Mouse (Mus musculus) lung, postnatal 0 days (tissue): Measurements from ENCODE around the gene Sf3a3.
A peak's percentile ranks its signal among the peaks of the same experiment; 100 is the strongest.

ENCODE experiments used
- CTCF ChIP-seq: IDR thresholded peaks from 2 replicates; pipeline ENCODE4 v1.5.1; 2016; ENCODE audit warnings: antibody characterized with exemption, mild to moderate bottlenecking
- EP300 ChIP-seq: IDR thresholded peaks from 2 replicates; pipeline ENCODE4 v1.6.1; 2016; ENCODE audit warnings: antibody characterized with exemption, mild to moderate bottlenecking, control low read depth

DNA sequence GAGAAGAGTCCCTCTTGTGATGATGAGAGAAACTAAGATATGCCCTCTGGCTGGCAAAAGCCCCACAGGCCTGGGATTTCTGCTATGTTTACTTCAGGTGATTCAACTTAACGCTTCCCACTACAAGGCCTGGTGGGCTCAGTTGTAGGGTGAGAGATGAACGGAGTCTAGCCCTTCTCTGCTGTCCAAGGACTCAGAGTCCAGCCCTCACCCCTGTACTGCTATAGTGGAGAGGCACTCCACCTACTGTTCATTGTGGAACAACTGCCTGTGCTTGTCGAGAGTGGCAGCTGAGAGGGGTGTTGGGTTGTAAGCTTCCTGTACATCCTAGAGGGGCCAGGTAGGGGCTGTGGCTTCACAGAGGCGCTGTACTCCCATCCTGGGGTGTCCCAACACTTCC, 23.4 kb downstream of the Sf3a3 start:
- TF ChIP-seq CTCF (peak; percentile 36), EP300 (no peak)
